Mouse (Mus musculus): Measurements from ENCODE around the gene D5Ertd579e. TPM values are rescaled to one million over a fixed set of nuclear protein-coding genes. Genes with fewer than 3 reads are reported as not detected.

The D5Ertd579e gene
- total RNA-seq, 2 experiments from 2014 or later, result 86.4 to 98.1 TPM

- Histone ChIP-seq H3K4me3 (peak overlapping the region; percentile 75), H3K27ac (peak overlapping the region; percentile 97)
- DNase-seq, result peak; percentile 99
- TF ChIP-seq CTCF (IDR thresholded peaks at IDR 0.05), result no peak
- intact Hi-C loops (cut with DNase I), result loop anchor here (1.0 to 10.0 kb wide), 4 partner anchors 52 to 163 kb away; partner anchors contain the start of genes Bloc1s4, Ccdc96 and Tada2b
Observed at GRCm38 (mm10) chr5:36581924-36582642, 113.7 kb downstream of the D5Ertd579e start.

- Histone ChIP-seq H3K4me3 (peak overlapping the region; percentile 75), H3K27ac (peak overlapping the region; percentile 97)
- DNase-seq, result no peak
- TF ChIP-seq CTCF (IDR thresholded peaks at IDR 0.05), result no peak; the same call in 1 of the 2 replicates
- intact Hi-C loops (cut with DNase I), result loop anchor here (5.0 to 10.0 kb wide), 2 partner anchors 99 to 163 kb away; partner anchors contain the start of genes Bloc1s4, Ccdc96 and Tada2b
Observed at GRCm38 (mm10) chr5:36581259-36581923, 114.4 kb downstream of the D5Ertd579e start.

GRCm38 (mm10) chr5:36579967-36580366 lies 115.9 kb downstream of the D5Ertd579e start:
- Histone ChIP-seq H3K27ac (peak overlapping the region; percentile 97; the same call in 1 of the 2 replicates), H3K4me3 (no peak overlapping the region; the same call in 1 of the 2 replicates)
- DNase-seq, result peak; percentile 9
- intact Hi-C loops (cut with DNase I), result loop anchor here (5.0 to 10.0 kb wide), 2 partner anchors 98 to 165 kb away; partner anchors contain the start of genes Bloc1s4, Ccdc96 and Tada2b
- TF ChIP-seq CTCF (IDR thresholded peaks at IDR 0.05), result no peak

- intact Hi-C loops (cut with DNase I), result no loop called here
- peak; percentile 9 for DNase-seq
- Histone ChIP-seq H3K4me3 (no peak overlapping the region), H3K27ac (no peak overlapping the region)
- no peak for TF ChIP-seq CTCF (IDR thresholded peaks at IDR 0.05)
Observed at GRCm38 (mm10) chr5:36578982-36579381, 116.8 kb downstream of the D5Ertd579e start.

GRCm38 (mm10) chr5:36576457-36576856 lies 119.4 kb downstream of the D5Ertd579e start:
- H3K4me3 ChIP-seq, result no peak overlapping the region
- intact Hi-C loops (cut with DNase I), result no loop called here

GRCm38 (mm10) chr5:36575745-36576144 lies 120.1 kb downstream of the D5Ertd579e start:
- Histone ChIP-seq H3K4me3 (no peak overlapping the region), H3K27ac (peak overlapping the region; percentile 77)
- peak; percentile 57 for DNase-seq
- TF ChIP-seq CTCF (IDR thresholded peaks at IDR 0.05), result no peak
- intact Hi-C loops (cut with DNase I), result no loop called here

More at GRCm38 (mm10) chr5:36576457-36576856, 119.4 kb downstream of the D5Ertd579e start:
- 0 out of 2 replicates have a peak overlapping the region, but pooled peaks have one; percentile 8 for H3K27ac ChIP-seq
- DNase-seq, result peak; percentile 12
- TF ChIP-seq CTCF (IDR thresholded peaks at IDR 0.05), result no peak

GRCm38 (mm10) chr5:36575227-36575626 lies 120.6 kb downstream of the D5Ertd579e start:
- Histone ChIP-seq H3K4me3 (no peak overlapping the region), H3K27ac (peak overlapping the region; percentile 77)
- intact Hi-C loops (cut with DNase I), result no loop called here
- peak; percentile 67 for DNase-seq
- no peak for TF ChIP-seq CTCF (IDR thresholded peaks at IDR 0.05)

- peak; percentile 21 for DNase-seq
- TF ChIP-seq CTCF (IDR thresholded peaks at IDR 0.05), result no peak
- intact Hi-C loops (cut with DNase I), result no loop called here
- no peak overlapping the region for H3K4me3 ChIP-seq
- peak overlapping the region; percentile 77 for H3K27ac ChIP-seq
Observed at GRCm38 (mm10) chr5:36574147-36574870, 121.5 kb downstream of the D5Ertd579e start.

- peak; percentile 27 for DNase-seq
- Histone ChIP-seq H3K27ac (peak overlapping the region; percentile 77), H3K4me3 (no peak overlapping the region; the same call in 1 of the 2 replicates)
- no peak for TF ChIP-seq CTCF (IDR thresholded peaks at IDR 0.05)
- intact Hi-C loops (cut with DNase I), result no loop called here
Observed at GRCm38 (mm10) chr5:36573354-36573753, 122.5 kb downstream of the D5Ertd579e start.

GRCm38 (mm10) chr5:36571371-36571770 lies 124.5 kb downstream of the D5Ertd579e start:
- Histone ChIP-seq H3K27ac (no peak overlapping the region), H3K4me3 (no peak overlapping the region)
- DNase-seq, result peak; percentile 12
- no peak for TF ChIP-seq CTCF (IDR thresholded peaks at IDR 0.05)
- intact Hi-C loops (cut with DNase I), result no loop called here

- Histone ChIP-seq H3K27ac (no peak overlapping the region), H3K4me3 (no peak overlapping the region)
- intact Hi-C loops (cut with DNase I), result no loop called here
- DNase-seq, result peak; percentile 14
- TF ChIP-seq CTCF (IDR thresholded peaks at IDR 0.05), result no peak
Observed at GRCm38 (mm10) chr5:36570546-36571245, 125.1 kb downstream of the D5Ertd579e start.

GRCm38 (mm10) chr5:36570098-36570497 lies 125.7 kb downstream of the D5Ertd579e start:
- DNase-seq, result peak; percentile 8
- Histone ChIP-seq H3K4me3 (no peak overlapping the region), H3K27ac (no peak overlapping the region)
- intact Hi-C loops (cut with DNase I), result no loop called here
- no peak for TF ChIP-seq CTCF (IDR thresholded peaks at IDR 0.05)
